Mouse (Mus musculus): Measurements from ENCODE around the gene Tex19.2.

- TF ChIP-seq POLR2A (IDR thresholded peaks at IDR 0.05; ENCODE audit: borderline replicate concordance, insufficient read depth, low read length), result no peak
- no peak for TF ChIP-seq CTCF (IDR thresholded peaks at IDR 0.05; ENCODE audit: borderline replicate concordance, insufficient read depth, low read depth, low read length)
These were observed 28.5 kb downstream of the Tex19.2 start for GRCm38 (mm10) chr11:121089756-121090546.
